Mouse (Mus musculus) small intestine, adult 2 months (tissue): ENCODE results near the gene Cst10. TPM values are rescaled to one million over a fixed set of nuclear protein-coding genes. Genes with fewer than 3 reads are reported as not detected.

Experiments used
- H3K27ac ChIP-seq: fragments of 200-500 bp; 2 replicates; pipeline ENCODE4 v1.5.1; 2012; ENCODE audit warnings: low read depth, low read length, control low read depth, inconsistent platforms; ENCODE audit not compliant: insufficient read depth
- H3K27me3 ChIP-seq: fragments of 200-500 bp; 2 replicates; pipeline ENCODE4 v1.6.1; 2012; ENCODE audit warnings: mild to moderate bottlenecking, moderate library complexity, low read length, inconsistent platforms; ENCODE audit not compliant: control insufficient read depth, insufficient read depth
- H3K36me3 ChIP-seq: fragments of 200-500 bp; 2 replicates; pipeline ENCODE4 v1.6.1; 2012; ENCODE audit warnings: mild to moderate bottlenecking, low read length, control low read depth, inconsistent platforms; ENCODE audit not compliant: control insufficient read depth, insufficient read depth
- H3K4me1 ChIP-seq: fragments of 200-500 bp; 2 replicates; pipeline ENCODE4 v1.6.1; 2012; ENCODE audit warnings: low read length, inconsistent platforms, mixed read lengths; ENCODE audit not compliant: control insufficient read depth, insufficient read depth, insufficient read length
- H3K4me3 ChIP-seq: fragments of 200-500 bp; 2 replicates; pipeline ENCODE4 v1.5.1; 2012; ENCODE audit warnings: low read depth, mild to moderate bottlenecking, control low read depth, inconsistent platforms, low read length, moderate library complexity
- CTCF ChIP-seq: fragments of 200-500 bp; IDR thresholded peaks from 2 replicates; pipeline ENCODE4 v1.5.1; 2012; ENCODE audit warnings: low read depth, mild to moderate bottlenecking, control low read depth, inconsistent platforms, low read length, moderate library complexity, mixed read lengths; ENCODE audit not compliant: insufficient replicate concordance, insufficient read length; ENCODE audit errors: extremely low read depth
- POLR2A ChIP-seq: fragments of 200-500 bp; IDR thresholded peaks from 2 replicates; pipeline ENCODE4 v1.6.1; 2012; ENCODE audit warnings: low read depth, mild to moderate bottlenecking, control low read depth, inconsistent platforms, low read length, moderate library complexity
- WGBS: fragments of 180-500 bp; shearing (Covaris S2); methylation state at CpG from one replicate; pipeline ENCODE4 v1.1.7; 2018; 5-methylcytosine and 5-hydroxymethylcytosine counted together
- polyA plus RNA-seq: library from polyadenylated mRNA; depleted of rRNA; stranded (reverse); fragments of >200 nt; gene quantifications from 2 replicates; pipeline ENCODE4 v1.2.3, GENCODE M21; 2012; rRNA removed

Gene Cst10
- polyA plus RNA-seq, result not detected in 2 replicates

DNA sequence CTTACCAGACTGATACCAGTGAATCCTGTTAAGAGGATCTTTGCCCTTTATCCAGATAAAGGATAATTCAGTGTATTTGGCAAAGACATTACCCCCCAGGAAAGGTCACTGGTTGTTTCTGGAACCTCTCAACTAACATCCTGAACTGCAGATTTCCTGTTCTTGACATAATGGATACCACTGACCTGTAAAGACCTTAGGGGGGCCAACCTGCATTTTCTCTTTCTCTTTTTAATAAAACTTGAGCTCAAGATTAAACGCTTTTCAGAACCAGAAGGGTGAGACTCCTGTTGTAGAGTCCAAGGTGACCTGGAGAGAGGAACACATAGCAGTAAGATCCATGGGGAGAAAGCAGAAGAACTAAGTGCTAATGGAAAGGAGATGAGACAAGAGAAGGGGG lies at the start of gene Cst10:
Gene Cst10, plus strand, starts transcription at position 301 of the 400 bp plus-strand sequence.
- H3K4me1 ChIP-seq, result no peaks in the 10 kb centered on the region
- TF ChIP-seq CTCF, result no peak
- no peak for TF ChIP-seq POLR2A
- no peak within 1 kb of the TSS for H3K27ac ChIP-seq
- 71% methylated on average over 1 of the region's 1 CpGs for whole genome bisulfite sequencing
- no peaks in the 10 kb centered on the region for H3K36me3 ChIP-seq
- no peaks in the 10 kb centered on the region for H3K27me3 ChIP-seq
- H3K4me3 ChIP-seq, result no peak within 1 kb of the TSS

GRCm38 (mm10) chr2:149392951-149393350 lies 11.9 kb upstream of the Cst10 start:
- WGBS, result 50% methylated on average over 3 of the region's 3 CpGs
- no peaks in the 10 kb centered on the region for H3K4me1 ChIP-seq
- TF ChIP-seq POLR2A (no peak), CTCF (no peak)
- H3K4me3 ChIP-seq, result no peak overlapping the region
- H3K27me3 ChIP-seq, result no peaks in the 10 kb centered on the region
- no peak overlapping the region for H3K27ac ChIP-seq
- no peaks in the 10 kb centered on the region for H3K36me3 ChIP-seq

- no peaks in the 10 kb centered on the region for H3K27me3 ChIP-seq
- no peaks in the 10 kb centered on the region for H3K4me1 ChIP-seq
- no peak overlapping the region for H3K27ac ChIP-seq
- no peak for TF ChIP-seq POLR2A
- TF ChIP-seq CTCF, result no peak
- WGBS, result 23% methylated on average over 3 of the region's 4 CpGs
- H3K36me3 ChIP-seq, result no peaks in the 10 kb centered on the region
- no peak overlapping the region for H3K4me3 ChIP-seq
These were observed 17.7 kb downstream of the Cst10 start for GRCm38 (mm10) chr2:149422564-149422963.
